Mouse (Mus musculus) layer of hippocampus, adult 18-20 months (tissue): ENCODE measurements at regions not wholly inside any gene's neighbourhood (a gene's known extent, or its start where the extent isn't known, plus 50 kb on each side); places are given as distances from the start of the nearest gene placed in this dataset.

Source experiments
- DNase-seq, 2 experiments: peaks; one replicate each; pipeline ENCODE4 v3.0.0; 2022; ENCODE audit warnings: low spot score in 2 of 2

DNA sequence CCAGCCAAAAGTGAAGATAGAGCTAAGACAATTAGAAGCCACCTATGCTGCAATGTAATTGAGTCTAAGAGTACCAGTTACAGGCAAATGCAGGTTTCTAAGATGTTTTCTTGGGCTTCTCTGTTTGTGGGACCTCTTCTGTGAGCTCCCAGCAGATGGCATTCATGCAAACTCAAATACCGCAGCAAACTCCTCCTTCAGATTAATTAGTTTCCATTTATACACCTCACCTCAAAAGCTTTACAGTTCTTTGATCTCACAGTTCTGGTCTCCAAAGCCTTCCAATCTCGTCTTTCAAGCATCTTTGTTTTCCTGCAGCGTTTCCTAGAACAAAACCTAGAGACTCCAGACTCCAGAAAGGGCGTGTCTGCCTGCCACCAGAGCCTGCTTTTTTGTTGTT, 340.6 kb upstream of the Myt1l start:
- peak in 1 of 2 experiments; percentile 17 for DNase-seq

DNA sequence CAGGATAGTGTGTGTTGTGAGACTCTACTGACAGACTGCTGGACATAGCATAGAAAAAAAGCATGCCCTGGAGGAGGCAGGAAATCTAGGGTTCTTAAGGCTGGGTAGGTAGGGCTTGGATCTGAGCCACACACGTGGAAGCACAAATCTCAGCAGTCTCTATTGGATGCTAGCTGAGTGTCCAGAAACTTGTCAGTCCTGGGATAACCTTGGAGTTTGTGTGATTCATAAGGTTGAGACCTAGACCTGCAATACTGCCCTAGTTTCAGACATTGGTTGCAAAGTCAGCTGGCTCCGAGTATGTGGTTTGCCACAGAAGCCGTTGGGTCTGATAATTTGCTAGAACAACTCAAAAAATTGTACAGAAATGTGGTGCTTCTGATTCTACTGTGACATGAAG, 335.8 kb upstream of the Myt1l start:
- no peak for DNase-seq

DNA sequence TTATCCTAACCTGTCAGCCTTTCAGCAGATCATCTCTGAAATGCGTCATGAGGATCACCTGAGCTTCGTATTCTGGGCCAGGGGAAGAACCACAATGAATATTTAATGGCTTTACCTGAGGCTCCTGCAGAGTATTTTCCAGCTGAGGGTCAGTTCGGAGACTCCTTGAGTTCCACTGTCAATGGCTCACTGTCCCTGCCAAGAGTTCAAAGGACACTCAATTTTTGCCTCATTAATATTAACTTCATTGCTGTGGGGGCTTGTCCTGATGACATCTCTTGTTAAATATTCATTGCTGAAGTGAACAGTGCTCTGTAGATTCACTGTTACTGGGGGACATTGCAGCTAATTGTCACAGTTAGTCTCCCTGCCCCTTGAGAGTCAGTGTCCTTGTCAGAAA, 316.2 kb upstream of the Myt1l start:
- no peak for DNase-seq

DNA sequence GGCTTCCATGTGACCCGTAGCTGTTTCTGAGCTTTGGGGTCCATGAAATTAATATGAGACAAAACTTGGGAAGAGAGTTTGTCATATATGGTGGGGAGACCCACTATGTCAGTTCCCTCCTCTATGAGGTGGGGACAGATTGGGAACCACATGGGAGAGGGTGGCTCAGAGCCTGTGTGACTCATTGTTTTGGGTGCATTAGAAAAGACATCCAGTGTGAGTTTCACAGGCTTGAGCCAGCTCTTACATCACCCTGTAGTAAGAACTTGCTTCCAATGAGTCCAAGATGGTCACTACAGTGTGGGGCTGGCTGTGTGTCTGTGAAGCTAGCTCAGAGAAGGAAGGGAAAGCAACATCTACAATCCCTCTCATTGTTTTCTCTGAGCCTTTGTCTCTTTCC, 314.6 kb upstream of the Myt1l start:
- DNase-seq, result peak; percentile 30 to 55

DNA sequence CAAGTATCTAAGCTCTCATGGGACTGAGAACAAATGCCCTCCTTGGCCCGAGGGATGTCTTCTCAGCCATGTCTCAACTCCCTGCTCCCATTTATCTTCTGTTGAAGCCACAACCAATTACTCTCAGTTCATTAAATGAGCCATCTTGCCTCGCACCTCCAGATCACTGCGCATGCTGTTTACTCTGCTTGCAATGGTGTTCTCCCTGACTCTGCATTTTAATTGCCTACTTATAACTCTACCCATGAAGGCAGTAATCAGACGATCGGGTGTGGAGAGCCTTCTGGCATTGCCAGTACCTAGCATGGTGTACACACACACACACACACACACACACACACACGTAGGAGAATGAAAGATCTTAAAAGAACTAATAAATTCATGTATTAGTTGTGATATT, 306.1 kb upstream of the Myt1l start:
- no peak for DNase-seq

DNA sequence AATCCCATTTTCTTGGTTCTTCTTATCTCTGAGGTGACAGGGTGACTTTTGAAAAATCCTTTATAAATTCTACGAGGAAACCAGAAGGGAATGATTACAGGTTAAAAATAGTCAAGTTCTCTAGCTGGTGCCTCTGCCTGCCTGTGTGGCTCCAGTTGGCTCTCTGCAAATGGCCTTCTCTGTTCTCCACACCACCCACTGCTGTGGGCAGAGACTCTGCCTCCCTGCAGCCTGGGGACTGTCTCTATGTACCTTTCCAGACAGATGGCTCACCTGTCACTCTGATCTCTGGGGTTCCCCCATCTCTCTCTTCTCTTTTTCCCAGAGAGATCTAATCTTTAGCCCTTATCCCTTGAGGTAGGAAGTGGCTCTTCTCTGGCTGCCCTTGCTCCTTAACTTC, 302.2 kb upstream of the Myt1l start:
- no peak for DNase-seq

DNA sequence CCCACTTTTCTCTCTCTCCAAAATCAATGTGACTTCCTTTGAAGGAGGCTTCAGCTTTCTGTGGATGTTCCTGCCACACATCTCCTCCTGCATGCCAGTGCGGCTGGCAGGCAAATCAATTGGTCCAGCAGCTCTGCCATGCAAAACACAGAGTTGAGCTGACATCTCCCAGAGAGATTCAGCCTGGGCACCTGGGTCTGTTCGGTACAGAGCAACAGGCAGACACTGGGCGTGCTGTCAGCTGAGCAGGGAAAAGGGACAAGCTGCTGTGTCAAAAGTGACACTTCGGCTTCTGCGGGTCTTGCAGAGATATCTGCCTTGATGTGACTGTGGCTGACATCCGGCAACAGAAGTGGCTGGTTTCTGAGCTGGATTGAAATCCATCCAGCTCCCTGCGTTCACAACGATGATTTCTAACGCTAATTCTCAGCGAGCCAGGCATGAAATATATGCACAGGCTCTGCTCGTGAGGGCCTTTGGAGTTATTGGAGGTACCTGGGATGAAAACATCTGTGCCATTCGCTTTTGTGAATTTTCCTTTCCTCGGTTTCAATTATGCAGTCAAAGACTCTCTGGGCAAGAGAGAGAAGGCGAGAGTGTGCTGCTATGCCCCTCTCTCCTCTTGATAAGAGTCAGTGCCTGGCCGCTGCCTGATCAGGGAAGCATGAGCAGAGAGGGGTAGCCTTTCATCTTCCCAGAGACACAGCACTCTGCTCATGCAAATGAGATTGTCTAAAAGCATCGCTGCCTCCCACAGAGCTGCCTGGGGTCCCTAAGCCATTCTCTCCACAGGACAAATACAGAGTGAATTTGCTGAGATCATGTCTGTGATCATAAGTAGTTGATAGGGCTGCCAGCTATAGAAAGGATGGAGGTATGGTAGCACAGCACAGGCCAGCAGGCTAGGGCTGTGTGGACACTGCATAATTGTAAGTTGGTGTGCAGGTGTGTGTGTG, 295.4 kb upstream of the Myt1l start:
- DNase-seq, result peak; percentile 15 to 33

DNA sequence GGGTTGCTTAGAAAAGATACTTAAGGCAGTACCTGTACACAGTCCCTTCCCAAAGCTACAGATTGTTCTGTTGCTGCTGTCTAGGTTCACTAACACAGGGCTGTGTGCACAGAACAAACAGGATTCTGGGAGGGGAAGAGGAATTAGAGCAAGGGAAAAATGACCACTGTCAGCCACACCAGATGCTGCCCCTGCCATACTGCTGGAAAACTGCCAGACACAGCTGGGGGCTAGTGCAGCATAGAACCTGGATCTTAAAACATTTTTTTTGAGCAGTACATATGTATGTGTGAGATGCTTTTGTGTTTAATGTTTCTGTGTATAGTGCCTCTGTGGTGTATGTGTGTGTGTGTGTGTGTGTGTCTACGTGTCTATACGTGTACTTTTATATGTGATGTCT, 291.7 kb upstream of the Myt1l start:
- no peak for DNase-seq

DNA sequence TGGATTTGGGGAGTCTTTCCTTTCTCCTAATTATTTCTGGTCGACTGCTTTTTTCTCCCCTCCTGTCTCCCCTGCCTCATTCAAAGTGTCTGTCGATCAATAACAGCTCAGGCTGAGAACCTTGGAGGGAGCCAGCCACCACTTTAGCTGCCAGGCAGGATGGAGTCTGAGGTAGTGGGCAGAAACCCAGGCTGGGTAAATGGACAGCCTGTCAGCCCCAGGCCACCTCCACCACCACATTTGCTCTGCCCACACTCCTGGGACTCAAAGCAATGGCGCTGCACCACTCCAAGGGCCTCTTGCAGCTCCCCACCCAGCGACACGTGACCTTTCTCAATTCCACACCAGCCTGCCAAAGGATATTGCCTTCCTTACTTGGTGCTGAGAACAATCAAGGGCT, 290.7 kb upstream of the Myt1l start:
- DNase-seq, result no peak

DNA sequence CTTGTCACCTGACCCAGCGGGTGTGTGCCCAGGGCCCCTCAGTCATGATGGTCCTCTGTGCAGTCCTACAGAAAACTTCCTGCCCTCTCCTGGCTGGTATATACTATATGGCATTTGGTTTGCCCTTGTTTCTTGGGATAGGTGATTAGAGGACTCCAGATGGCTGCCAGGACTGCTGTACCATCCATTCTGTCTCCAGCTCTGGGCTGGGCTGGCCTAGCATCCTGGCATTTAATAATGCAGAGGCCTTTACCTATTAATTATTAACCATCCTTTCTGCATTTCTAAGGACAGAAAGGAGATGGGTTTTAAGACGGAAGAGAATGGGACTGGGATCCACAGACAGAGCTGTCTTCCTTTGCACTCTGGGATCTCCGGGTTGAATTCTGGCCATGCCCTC, 288.7 kb upstream of the Myt1l start:
- DNase-seq, result no peak

DNA sequence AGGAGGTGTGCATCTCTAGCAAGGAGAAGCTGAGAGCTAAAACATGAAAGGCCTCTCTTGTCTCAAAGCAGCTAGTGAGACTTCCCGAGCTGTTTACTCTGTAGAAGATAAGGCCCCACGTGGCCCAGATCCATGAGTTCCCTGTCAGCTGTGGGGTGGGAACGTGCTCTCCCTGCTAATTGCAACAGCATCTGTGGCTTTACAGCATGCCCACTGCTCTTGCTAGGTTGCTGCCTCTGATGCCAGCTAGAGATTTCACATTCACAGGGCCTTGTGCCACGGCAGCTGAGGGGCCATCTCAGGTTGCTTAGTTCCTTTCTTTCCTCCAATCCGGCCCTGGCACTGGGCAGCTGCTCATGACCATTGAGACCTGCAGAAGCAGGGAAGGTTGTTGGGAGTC, 288.2 kb upstream of the Myt1l start:
- peak; percentile 64 to 90 for DNase-seq

DNA sequence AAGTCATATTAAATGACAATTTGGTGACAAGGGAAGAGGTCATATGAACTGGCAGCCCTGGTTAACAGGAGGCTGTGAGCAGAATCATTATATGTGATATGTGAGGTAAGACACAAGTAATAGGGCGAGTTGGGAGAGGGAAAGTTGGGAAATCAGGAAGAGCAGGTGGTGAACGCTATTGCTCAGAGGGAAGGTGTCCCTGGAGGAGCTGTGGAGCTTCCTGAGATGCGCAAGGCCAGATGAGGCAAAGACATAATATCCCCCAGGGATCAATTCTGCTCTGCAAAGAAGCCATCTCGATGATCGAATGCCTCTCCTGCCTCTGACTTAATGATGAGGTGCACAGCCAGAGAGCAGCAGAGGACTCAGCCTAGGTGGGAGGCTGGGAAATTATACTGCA, 285.1 kb upstream of the Myt1l start:
- no peak for DNase-seq

DNA sequence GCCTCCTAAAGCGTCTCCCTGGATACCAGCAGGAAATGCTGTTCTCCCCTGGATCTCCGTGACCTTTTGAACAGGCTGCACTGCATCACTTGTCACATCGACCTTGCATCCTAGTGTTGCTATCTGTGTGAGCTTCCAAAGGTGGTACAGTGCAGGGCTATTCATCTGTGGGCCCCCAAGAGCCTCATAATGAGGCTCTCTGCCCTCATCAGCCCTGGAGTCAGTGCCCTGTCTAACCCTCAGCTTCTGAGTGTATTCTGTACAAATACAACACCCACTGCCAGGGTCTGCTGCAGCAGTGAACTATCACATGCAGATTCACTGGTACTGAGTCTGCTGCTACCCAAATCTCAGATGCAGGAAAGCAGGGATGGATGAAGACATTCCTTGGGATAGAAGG, 282.1 kb upstream of the Myt1l start:
- no peak for DNase-seq

DNA sequence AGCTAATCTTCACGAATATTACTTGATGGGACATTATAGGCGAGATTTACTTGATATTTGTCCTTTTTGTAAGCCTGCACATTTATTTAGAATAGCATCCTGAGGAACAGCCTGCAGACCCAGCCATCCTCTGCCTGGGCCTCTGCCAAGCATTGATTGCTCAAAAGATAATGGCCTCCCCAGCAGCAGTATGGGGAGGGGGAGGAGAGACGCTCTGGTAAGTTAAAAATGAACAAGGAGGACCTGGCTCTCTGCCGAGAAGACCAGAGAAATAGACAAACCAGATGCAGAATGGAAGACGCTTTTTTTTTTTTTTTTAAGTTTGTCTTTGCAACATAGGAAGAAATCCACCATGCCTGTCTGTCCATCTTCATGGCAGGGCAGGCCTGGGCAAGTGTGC, 280.8 kb upstream of the Myt1l start:
- peak; percentile 49 to 81 for DNase-seq

DNA sequence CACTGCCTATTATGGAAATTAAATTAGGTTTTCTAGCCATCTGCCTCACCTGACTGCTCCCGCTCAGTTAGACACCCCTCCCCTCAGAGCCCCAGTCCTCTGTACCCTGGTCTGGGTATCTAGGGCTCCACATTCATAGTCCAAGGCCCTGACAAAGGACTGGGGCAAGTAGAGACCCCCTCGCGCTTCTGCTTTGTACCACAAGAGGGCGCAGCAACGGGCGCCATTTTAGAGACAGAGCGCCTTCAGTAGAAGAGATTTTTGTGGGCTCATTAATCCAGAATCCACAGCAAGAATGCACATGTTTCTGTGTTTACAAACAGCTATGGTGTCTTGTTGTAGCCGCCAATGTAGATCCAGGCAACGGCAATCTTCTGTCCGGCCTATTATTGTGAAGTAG, 279.7 kb upstream of the Myt1l start:
- DNase-seq, result no peak

DNA sequence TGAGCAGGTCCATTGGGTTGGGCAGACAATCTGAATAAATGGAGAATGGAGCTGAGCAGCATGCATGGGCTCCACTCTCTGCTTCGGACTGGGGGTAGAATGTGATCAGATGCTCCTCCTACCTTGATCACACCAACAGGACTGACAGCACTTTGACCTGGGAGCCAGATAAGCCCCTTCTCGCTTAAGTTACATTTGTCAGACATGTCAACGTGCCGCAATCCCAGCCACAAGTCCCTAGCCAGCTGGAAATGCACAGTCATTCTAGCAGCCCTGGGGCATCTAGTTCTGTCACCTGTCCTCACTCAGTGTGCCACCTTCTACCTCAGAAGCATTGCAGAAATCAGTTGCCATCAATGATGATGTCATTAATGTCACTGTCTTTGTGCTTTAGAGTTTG, 272.1 kb upstream of the Myt1l start:
- no peak for DNase-seq

DNA sequence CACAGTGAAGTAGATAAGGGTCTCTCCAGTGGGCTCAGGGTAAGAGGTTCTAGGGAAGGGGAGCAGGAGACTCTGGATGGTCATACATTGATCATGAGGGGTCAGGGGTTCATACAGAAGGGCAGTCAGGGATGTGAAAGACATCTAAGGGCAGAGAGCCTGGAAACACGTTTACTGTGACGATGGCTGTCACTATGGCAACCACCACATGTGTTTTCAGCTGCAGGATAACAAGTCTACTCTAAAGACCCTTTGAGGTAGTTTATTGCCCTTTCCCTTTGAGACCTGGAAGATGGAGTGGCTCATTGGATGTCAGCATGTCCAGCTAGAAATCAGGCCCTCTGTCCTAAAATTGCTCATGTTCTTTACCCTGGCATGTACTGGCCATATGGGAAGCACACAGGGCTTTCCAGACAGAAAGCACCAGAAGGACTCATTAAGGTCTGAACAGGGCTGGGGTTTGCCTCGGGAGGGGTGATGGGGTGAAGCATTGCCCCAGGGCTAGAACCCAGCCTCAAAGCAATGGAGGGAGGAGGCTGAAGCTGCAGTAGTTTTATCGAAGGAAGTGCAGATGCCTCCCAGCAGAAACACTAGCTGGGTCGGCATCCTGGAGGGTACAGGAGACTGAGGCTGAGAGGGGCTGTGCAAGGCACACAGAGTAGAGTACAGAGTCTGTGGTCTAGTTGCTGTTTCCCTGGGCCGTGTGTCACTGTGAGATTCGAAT, 271.0 kb upstream of the Myt1l start:
- DNase-seq, result no peak

DNA sequence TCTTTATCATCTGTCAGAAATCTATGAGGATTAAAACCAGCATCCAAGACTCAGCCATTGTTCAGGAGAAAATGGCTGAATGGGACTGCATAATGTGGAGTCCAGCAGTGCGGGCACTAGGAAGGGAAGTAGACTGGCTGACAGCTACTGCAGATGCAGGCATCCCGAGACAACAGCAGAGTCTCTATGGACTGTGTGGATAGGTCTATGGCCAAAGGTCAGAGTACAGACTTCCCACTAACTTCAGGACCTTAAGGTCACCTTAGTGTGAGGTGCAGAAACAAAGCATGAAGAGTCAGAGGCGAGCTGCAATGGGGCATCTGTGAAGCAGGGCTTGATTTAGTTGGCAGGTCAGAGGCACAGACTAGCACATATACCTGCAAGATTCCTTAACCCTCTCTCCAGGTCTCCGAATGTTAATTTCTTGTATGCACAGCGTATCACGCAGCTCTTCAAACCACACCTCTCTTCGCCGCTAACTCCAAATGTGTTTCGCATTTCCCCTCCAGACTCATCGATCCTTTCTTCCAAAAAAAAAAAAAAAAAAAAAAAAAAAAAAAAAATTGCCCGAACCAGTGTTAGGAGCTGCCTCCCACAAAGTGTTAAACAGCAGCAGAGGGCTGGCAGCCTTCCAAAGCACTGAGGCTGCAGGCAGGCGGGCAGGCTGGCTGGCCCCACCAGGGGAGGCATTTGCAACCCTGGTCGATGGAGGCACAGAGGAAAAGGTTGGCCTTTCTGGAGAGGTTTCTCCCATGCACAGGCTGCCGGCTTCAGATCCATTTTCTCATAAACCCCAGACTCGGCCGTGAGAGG, 270.2 kb upstream of the Myt1l start:
- DNase-seq, result peak in 1 of 2 experiments; percentile 44

DNA sequence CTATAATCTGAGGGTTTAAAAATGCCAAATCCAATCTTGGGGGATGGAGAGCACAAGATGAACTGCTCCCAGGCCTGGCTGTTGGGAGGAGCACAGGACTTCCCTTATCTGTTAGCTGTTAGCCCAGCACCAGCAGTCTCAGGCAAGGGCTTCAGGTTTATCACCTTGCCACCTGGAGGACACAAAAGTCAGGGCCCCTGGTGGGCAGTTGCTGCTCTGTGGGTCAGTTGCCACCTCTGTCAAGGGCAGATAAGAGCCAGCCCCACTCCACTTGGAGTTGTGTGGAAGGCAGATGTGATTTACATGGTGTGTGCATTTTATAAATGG, 269.7 kb upstream of the Myt1l start:
- DNase-seq, result no peak

DNA sequence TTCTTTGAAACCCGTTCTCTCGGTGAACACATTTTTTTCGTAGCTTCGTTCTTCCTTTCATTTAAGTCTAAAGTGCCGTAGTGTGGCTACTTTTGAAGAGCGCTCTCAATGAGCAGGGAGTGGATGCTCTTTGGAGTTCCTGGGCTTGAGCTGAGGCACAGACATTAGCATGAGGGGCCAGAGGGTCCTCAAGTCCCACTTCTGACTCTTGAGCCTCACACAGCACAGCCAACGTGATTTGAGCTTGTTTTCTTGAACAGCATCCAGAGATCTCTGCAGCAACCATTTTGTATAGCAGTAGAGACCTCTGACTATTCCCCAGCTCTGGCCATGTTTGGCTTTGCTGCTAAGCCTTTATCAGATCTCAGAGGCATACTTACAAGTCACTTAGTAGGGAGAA, 269.2 kb upstream of the Myt1l start:
- no peak for DNase-seq

DNA sequence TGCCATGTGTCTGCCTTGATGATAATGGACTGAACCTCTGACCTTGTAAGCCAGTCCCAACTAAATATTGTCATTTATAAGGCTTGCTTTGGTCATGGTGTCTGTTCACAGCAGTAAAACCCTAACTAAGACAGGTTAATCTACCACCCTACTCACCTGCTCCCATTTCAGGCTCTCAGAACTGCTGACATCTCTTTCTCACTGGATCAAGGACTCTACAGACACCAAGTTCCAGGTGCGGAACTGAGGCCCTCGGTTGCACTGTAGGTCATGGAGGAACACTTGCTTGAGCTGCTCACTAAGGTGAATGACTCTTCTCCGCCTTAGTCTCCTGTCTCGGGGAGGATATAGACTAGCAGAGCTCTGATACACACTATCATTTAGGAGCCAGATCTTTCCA, 254.0 kb upstream of the Myt1l start:
- no peak for DNase-seq

DNA sequence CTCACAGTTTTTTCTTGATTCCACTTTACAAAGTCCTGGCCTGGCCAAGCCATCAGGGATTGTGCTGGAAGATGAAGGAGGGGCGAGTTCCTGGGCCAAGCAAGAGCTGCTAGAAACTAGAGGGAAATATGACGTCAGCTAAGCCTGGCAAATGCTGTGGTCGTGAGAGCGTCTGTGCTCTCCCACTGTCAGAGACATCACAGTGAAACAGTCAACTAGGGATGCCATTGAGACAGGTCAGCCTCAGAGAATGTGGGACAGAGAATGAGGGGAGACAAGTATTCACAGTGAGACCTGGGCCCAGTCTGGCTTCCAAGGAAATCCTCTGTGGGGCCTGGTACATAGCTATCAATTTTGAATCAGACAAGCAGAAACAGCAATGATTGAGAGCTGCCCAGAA, 252.5 kb upstream of the Myt1l start:
- no peak for DNase-seq
